Mouse (Mus musculus) forebrain, embryonic 12.5 days (tissue): ENCODE measurements at regions not wholly inside any gene's neighbourhood (a gene's known extent, or its start where the extent isn't known, plus 50 kb on each side); places are given as distances from the start of the nearest gene placed in this dataset.

Source experiments
- ATAC-seq: fragments of 200-750 bp; cut with Nextera tagmentation; 2 replicates; pipeline ENCODE4 v1.8.0; 2017; ENCODE audit warnings: moderate TSS enrichment; ENCODE audit not compliant: low FRiP score
- H3K27ac ChIP-seq: fragments of 300-500 bp; sonication (generic); 2 replicates; pipeline ENCODE4 v1.5.1; 2016; ENCODE audit warnings: mild to moderate bottlenecking
- H3K27me3 ChIP-seq: fragments of 300-500 bp; sonication (generic); 2 replicates; pipeline ENCODE4 v1.6.1; 2016; ENCODE audit warnings: mild to moderate bottlenecking
- H3K36me3 ChIP-seq: fragments of 300-500 bp; sonication (generic); replicated peaks from 2 replicates; pipeline ENCODE4 v1.6.1; 2016; ENCODE audit warnings: mild to moderate bottlenecking
- H3K4me1 ChIP-seq: fragments of 300-500 bp; sonication (generic); 2 replicates; pipeline ENCODE4 v1.6.1; 2016
- H3K4me2 ChIP-seq: fragments of 300-500 bp; sonication (generic); 2 replicates; pipeline ENCODE4 v1.6.1; 2016; ENCODE audit warnings: mild to moderate bottlenecking, moderate library complexity
- H3K4me3 ChIP-seq: fragments of 300-500 bp; sonication (generic); replicated peaks from 2 replicates; pipeline ENCODE4 v1.5.1; 2016; ENCODE audit warnings: mild to moderate bottlenecking
- H3K9ac ChIP-seq: fragments of 300-500 bp; sonication (generic); 2 replicates; pipeline ENCODE4 v1.6.1; 2016; ENCODE audit warnings: mild to moderate bottlenecking
- H3K9me3 ChIP-seq: fragments of 300-500 bp; sonication (generic); 2 replicates; pipeline ENCODE4 v1.6.1; 2016
- WGBS: fragments of 180-500 bp; shearing (Covaris S2); methylation state at CpG from one replicate; pipeline ENCODE4 v1.1.7; 2016; 5-methylcytosine and 5-hydroxymethylcytosine counted together

DNA sequence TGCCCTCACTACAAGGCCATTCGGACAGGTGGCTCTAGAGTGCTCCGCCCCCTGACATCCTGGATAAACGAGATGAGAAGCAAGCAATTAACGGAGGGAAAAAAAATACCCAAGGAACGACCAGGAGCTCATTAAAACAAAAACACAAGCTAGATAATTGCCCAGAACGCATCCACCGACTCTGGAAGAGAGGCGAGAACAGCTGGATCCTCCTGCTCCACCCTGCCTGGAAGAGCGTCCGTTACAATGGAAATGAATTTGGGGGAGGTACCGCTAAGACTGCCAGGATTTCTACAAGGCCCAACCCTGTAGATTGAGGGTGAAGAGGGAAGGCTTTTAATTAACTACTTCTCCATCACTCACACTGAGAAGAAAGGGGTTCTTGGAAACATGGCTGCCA, 85.6 kb upstream of the Spaca7 start:
- 33% methylated on average over 11 of the region's 11 CpGs for WGBS
- Histone ChIP-seq H3K9me3 (no peaks in the 10 kb centered on the region), H3K27ac (peak overlapping the region; percentile 65), H3K4me1 (peaks cover 30% of the 10 kb centered on the region), H3K36me3 (no peaks in the 10 kb centered on the region), H3K9ac (no peak overlapping the region), H3K27me3 (peaks cover 52% of the 10 kb centered on the region), H3K4me2 (no peak overlapping the region), H3K4me3 (no peak overlapping the region)
- peak; percentile 37; the same call in 1 of the 2 replicates for ATAC-seq

DNA sequence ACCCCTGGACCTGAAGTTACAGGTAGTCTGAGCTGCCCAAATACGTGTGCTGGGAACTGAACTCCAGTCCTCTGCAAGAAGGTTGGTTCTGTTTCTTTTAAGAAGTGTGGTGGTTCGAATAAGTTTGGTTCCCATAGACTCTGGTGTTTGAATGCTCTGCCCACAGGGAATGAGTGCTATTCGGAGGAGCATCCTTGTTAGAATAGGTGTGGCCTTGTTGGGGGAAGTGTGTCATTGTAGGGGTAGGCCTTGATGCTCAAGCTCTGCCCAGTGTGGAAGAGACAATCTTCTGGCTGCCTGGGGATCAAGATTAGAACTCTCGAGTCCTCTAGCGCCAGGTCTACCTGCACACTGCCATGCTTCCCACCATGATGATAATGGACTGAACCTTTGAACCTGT, 83.6 kb upstream of the Spaca7 start:
- no peak overlapping the region for H3K4me3 ChIP-seq
- H3K4me2 ChIP-seq: no peak overlapping the region
- 94% methylated on average over 5 of the region's 5 CpGs for WGBS
- no peaks in the 10 kb centered on the region for H3K36me3 ChIP-seq
- H3K9me3 ChIP-seq: no peaks in the 10 kb centered on the region
- no peak overlapping the region for H3K27ac ChIP-seq
- no peak overlapping the region for H3K9ac ChIP-seq
- ATAC-seq: no peak
- H3K4me1 ChIP-seq: peaks cover 19% of the 10 kb centered on the region
- H3K27me3 ChIP-seq: peaks cover 49% of the 10 kb centered on the region

DNA sequence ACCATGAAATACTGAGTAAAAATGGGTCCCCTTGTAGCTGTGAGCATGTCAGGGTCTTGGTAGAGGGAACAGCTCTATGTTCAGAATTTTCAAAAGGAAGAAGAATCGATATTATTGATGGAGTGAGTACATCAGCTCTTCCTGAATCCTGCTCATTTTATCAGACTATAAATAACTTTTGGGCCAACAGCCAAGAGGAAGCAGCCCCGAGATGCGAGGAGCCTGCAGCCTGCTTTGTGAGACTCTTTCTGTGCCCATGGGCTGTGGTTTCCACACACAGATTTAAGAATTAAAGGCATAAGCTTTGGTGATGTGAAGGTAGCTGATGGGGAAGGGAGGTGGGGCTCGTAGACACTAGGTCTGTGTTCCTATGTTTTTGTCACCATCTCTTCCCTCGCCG, 81.4 kb upstream of the Spaca7 start:
- H3K9ac ChIP-seq: no peak overlapping the region
- ATAC-seq: no peak
- no peak overlapping the region for H3K4me3 ChIP-seq
- H3K9me3 ChIP-seq: no peaks in the 10 kb centered on the region
- no peak overlapping the region for H3K27ac ChIP-seq
- H3K27me3 ChIP-seq: peaks cover 41% of the 10 kb centered on the region
- H3K4me1 ChIP-seq: peaks cover 18% of the 10 kb centered on the region
- 85% methylated on average over 6 of the region's 6 CpGs for WGBS
- H3K36me3 ChIP-seq: no peaks in the 10 kb centered on the region
- H3K4me2 ChIP-seq: no peak overlapping the region

DNA sequence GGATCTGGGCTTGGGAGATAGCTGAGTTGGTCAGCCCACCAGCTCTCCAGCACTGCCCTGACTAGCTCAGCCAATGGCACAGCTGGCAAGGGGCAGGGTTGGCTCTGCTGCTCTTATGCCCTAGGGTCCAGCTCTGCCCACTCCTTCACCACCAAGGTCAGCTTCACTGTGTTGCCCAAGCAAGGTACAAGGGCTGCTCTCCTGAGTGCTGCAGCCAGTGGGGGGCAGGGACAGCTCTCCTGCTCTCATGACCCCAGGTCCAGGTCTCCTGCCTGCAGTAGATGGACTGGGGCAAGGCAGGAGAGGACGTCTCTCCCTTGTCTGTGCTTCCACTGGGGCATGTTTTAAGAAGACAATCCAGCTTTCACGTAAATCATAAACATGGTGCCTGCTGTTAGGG, 80.4 kb upstream of the Spaca7 start:
- ATAC-seq: no peak
- peaks cover 22% of the 10 kb centered on the region for H3K4me1 ChIP-seq
- H3K4me3 ChIP-seq: no peak overlapping the region
- WGBS: 76% methylated on average over 2 of the region's 2 CpGs
- no peaks in the 10 kb centered on the region for H3K36me3 ChIP-seq
- H3K9ac ChIP-seq: no peak overlapping the region
- H3K9me3 ChIP-seq: no peaks in the 10 kb centered on the region
- H3K27ac ChIP-seq: no peak overlapping the region
- H3K4me2 ChIP-seq: no peak overlapping the region
- peaks cover 43% of the 10 kb centered on the region for H3K27me3 ChIP-seq

DNA sequence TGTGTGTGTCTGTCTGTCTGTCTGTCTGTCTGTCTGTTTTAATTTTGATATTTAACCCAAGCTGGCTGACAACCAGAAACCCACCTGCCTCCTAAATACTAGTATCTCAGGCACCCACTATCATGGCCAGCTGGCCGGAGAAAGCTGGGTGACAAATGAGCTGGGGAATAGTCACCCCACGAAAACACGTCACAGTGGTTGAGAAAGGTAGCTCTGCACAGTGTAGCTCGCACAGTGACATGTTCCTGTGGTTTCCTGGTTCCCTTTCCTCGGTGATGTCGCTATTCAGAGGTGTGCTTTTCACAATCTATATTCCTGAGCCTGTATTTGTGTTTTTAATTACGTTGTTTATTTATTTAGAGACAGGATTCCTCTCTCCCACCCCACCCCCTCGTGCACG, 78.3 kb upstream of the Spaca7 start:
- Histone ChIP-seq H3K27me3 (peaks cover 50% of the 10 kb centered on the region), H3K4me2 (no peak overlapping the region), H3K27ac (no peak overlapping the region), H3K4me3 (no peak overlapping the region), H3K36me3 (no peaks in the 10 kb centered on the region), H3K9ac (no peak overlapping the region), H3K9me3 (no peaks in the 10 kb centered on the region), H3K4me1 (peaks cover 26% of the 10 kb centered on the region)
- WGBS: 91% methylated on average over 9 of the region's 9 CpGs
- ATAC-seq: no peak

DNA sequence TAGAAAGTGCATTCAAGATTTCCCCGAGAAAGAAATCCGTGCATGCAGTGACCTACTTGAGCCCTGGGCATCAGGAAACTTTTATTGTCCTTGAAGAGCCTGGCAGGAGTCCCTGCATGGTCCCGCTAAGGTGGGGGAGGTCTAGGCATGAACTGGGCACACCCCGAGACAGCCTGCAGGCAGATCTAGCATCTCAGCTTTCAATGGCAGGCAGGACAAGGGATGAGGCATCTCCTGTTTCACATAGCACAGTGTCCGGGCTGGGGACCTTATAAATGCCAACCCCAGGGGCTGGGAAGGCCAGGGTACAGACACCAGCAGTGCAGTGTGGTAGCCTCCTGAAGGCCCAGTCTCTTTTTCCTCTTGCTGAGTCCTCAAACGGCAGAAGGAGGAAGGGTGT, 75.4 kb upstream of the Spaca7 start:
- H3K4me1 ChIP-seq: peaks cover 55% of the 10 kb centered on the region
- H3K9ac ChIP-seq: 0 out of 2 replicates have a peak overlapping the region, but pooled peaks have one; percentile 2
- no peak for ATAC-seq
- no peak overlapping the region for H3K4me3 ChIP-seq
- no peaks in the 10 kb centered on the region for H3K36me3 ChIP-seq
- peaks cover 68% of the 10 kb centered on the region for H3K27me3 ChIP-seq
- H3K9me3 ChIP-seq: no peaks in the 10 kb centered on the region
- H3K4me2 ChIP-seq: no peak overlapping the region; the same call in 1 of the 2 replicates
- no peak overlapping the region for H3K27ac ChIP-seq
- 10% methylated on average over 6 of the region's 6 CpGs for WGBS

DNA sequence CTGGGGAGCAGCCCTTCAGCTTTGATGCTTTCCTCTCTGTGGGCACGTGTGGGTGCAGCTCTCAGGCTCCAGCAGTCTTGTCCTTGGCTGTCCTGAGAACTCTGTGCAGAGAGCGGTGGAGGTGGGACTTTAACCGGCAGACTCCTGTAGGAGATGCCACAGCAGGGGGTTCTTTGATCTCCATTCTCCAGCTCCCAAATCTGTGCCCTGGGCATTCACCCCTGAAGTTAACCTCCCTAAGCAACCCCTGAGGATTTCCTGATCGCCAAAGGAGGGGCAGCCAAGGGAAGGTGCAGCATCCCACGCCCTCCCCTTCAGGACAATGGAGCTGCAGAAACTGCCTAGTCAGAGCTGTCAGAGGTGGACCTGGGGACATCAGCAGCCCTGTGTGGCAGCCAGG, 73.2 kb upstream of the Spaca7 start:
- Histone ChIP-seq H3K4me3 (no peak overlapping the region), H3K4me1 (peaks cover 71% of the 10 kb centered on the region), H3K4me2 (no peak overlapping the region), H3K36me3 (no peaks in the 10 kb centered on the region), H3K27me3 (peaks cover 52% of the 10 kb centered on the region), H3K9ac (no peak overlapping the region), H3K27ac (0 out of 2 replicates have a peak overlapping the region, but pooled peaks have one; percentile 20), H3K9me3 (no peaks in the 10 kb centered on the region)
- 7% methylated on average over 5 of the region's 5 CpGs for WGBS
- no peak for ATAC-seq

DNA sequence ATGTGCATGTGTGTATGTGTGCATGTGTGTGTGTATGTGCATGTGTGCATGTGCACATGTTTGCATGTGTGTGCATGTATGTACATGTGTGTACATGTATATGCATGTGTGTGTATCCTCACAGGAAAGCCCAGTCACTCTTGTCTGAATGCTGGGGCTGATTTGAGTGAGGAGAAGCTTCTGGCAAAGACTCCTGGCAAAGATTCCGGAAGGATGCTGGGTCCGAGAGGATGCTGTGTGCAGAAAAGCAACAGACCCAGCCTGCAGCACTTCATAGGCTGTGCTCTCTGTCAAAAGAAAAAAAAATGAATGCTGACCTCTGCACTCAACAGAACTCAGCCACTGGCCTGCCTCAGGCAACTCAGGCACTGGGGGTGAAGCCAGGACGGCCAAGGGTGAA, 72.5 kb upstream of the Spaca7 start:
- Histone ChIP-seq H3K9me3 (no peaks in the 10 kb centered on the region), H3K4me3 (no peak overlapping the region), H3K27me3 (peaks cover 52% of the 10 kb centered on the region), H3K4me1 (peaks cover 75% of the 10 kb centered on the region), H3K9ac (no peak overlapping the region), H3K4me2 (no peak overlapping the region), H3K36me3 (no peaks in the 10 kb centered on the region), H3K27ac (peak overlapping the region; percentile 20; the same call in 1 of the 2 replicates)
- no peak for ATAC-seq
- WGBS: 49% methylated on average over 3 of the region's 3 CpGs

DNA sequence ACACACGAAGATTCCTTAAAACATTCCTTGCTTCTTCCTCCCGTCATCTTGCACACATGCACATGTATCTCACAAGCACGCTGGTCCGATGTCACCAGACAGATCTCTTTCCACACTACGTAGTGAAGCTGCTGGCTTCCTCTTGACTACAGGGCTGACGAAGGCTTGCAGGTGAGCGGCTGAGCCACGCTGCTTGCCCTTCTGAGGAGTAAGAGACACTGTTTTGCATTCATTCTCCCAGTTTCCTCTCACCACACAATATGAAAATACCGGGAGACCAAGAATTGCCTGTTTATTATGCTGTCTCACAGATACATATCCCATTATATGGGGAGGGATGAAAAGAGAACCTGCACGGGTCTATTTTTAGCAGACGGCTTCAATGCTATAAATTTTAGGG, 71.0 kb upstream of the Spaca7 start:
- peak overlapping the region; percentile 97 for H3K27ac ChIP-seq
- peaks cover 46% of the 10 kb centered on the region for H3K27me3 ChIP-seq
- H3K36me3 ChIP-seq: no peaks in the 10 kb centered on the region
- ATAC-seq: no peak
- no peak overlapping the region for H3K9ac ChIP-seq
- no peak overlapping the region for H3K4me3 ChIP-seq
- peaks cover 67% of the 10 kb centered on the region for H3K4me1 ChIP-seq
- H3K4me2 ChIP-seq: peak overlapping the region; percentile 54
- 2% methylated on average over 11 of the region's 11 CpGs for WGBS
- no peaks in the 10 kb centered on the region for H3K9me3 ChIP-seq

DNA sequence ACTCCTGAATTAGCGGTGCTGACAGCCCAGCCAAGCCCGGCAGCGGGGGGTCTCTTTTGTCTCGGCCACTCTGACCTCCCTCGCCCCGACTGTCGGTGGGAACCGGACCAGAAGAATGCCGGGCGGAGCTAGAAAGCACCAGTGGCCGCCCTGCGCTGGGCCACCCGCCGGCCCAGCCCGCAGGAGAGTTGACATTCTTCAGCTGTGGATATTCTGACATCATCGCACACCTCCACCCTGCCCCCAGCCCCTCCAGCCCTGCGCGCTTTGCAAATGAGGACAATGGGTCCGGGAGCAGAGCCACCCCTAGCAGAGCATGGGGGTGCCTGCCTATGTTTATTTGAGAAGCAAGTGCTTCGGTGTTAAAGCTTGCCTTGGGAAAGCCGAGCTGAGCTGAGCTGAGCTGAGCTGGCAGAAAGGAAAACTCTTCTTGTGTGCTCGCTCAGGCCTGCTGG, 70.5 kb upstream of the Spaca7 start:
- H3K27ac ChIP-seq: peak overlapping the region; percentile 97
- H3K36me3 ChIP-seq: no peaks in the 10 kb centered on the region
- under 1% methylated on average over 22 of the region's 22 CpGs for WGBS
- peak overlapping the region; percentile 54 for H3K4me2 ChIP-seq
- H3K4me3 ChIP-seq: peak overlapping the region; percentile 23
- H3K27me3 ChIP-seq: peaks cover 42% of the 10 kb centered on the region
- peak; percentile 84 for ATAC-seq
- H3K4me1 ChIP-seq: peaks cover 62% of the 10 kb centered on the region
- 0 out of 2 replicates have a peak overlapping the region, but pooled peaks have one; percentile 36 for H3K9ac ChIP-seq
- no peaks in the 10 kb centered on the region for H3K9me3 ChIP-seq

DNA sequence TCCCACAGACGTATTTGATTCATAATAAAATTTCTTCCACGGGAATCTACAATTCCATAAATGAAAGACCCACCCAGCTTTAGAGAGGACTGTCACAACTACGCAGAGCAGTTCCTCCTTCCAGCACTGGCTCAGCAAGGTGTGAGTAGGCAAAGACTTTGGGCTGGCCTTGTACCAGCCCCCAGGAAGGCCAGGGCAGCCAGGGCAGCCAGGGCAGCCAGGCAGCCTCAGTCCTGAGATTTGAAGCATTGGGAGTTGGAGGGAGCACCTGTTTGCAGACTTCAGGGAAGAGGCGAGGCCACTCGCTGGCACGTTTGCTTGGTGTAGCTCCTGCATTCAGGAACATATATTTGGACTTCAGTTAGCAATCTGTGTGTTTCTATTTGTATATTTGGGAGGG, 70.0 kb upstream of the Spaca7 start:
- Histone ChIP-seq H3K4me1 (peaks cover 57% of the 10 kb centered on the region), H3K4me2 (peak overlapping the region; percentile 54), H3K36me3 (no peaks in the 10 kb centered on the region), H3K27me3 (peaks cover 37% of the 10 kb centered on the region), H3K27ac (peak overlapping the region; percentile 97), H3K4me3 (no peak overlapping the region), H3K9ac (peak overlapping the region; percentile 36; the same call in 1 of the 2 replicates), H3K9me3 (no peaks in the 10 kb centered on the region)
- no peak for ATAC-seq
- WGBS: 2% methylated on average over 6 of the region's 6 CpGs

DNA sequence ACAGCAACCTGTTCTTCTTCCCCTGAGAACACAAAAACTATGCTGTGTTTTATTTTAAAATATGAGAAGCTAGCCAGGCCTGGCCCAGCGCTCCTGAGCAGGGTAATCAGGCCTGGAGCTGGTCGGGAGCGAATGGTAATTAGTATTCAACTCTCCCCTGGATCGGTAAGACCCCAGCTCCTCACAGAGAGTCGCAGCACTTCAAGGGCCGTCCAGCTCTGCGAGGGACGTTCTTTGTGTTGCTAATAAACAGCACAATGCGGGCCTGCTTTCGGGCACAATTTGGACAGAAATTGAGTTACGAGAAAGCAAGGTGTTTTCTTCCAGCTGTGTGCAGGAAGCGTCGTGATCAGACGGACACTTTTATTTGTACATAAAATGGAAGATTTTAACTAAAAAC, 69.5 kb upstream of the Spaca7 start:
- Histone ChIP-seq H3K4me3 (no peak overlapping the region), H3K36me3 (no peaks in the 10 kb centered on the region), H3K27me3 (peaks cover 34% of the 10 kb centered on the region), H3K9ac (0 out of 2 replicates have a peak overlapping the region, but pooled peaks have one; percentile 36), H3K27ac (peak overlapping the region; percentile 97), H3K4me2 (peak overlapping the region; percentile 54), H3K9me3 (no peaks in the 10 kb centered on the region), H3K4me1 (peaks cover 57% of the 10 kb centered on the region)
- peak; percentile 62 for ATAC-seq
- 2% methylated on average over 14 of the region's 14 CpGs for WGBS

DNA sequence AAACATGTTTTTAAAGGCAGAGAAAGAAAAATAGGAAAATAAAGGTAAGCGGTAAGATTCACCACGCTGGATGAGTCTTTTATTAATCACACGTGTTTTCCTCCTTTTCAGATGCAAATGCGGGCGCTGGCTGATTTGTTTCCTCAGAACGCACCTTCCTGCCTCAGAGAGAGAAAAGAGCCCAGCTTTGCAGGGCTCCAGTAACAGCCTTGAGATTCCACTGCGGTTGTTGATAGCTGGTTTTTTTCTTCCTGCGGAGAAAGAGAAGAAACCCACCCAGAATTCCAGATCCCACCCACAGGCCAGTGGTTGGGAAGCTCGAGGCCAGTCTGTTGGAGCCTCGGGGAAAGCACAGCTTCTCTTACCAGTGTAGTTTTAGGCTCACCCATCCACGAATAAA, 68.6 kb upstream of the Spaca7 start:
- H3K36me3 ChIP-seq: no peaks in the 10 kb centered on the region
- H3K9ac ChIP-seq: 0 out of 2 replicates have a peak overlapping the region, but pooled peaks have one; percentile 21
- no peaks in the 10 kb centered on the region for H3K9me3 ChIP-seq
- H3K4me1 ChIP-seq: peaks cover 57% of the 10 kb centered on the region
- peaks cover 36% of the 10 kb centered on the region for H3K27me3 ChIP-seq
- no peak overlapping the region for H3K4me3 ChIP-seq
- under 1% methylated on average over 11 of the region's 11 CpGs for WGBS
- H3K4me2 ChIP-seq: peak overlapping the region; percentile 35
- peak overlapping the region; percentile 89 for H3K27ac ChIP-seq
- no peak for ATAC-seq
